Mouse (Mus musculus): Measurements from ENCODE around the gene Nmur2. TPM values are rescaled to one million over a fixed set of nuclear protein-coding genes. Genes with fewer than 3 reads are reported as not detected.
A peak's percentile ranks its signal among the peaks of the same experiment; 100 is the strongest.

Nmur2 gene
- under 1 TPM; 0.12 to 0.16 TPM for total RNA-seq (2021)
- long read RNA-seq, experiment 1: 0 reads
- long read RNA-seq, experiment 2: 0 reads

DNA sequence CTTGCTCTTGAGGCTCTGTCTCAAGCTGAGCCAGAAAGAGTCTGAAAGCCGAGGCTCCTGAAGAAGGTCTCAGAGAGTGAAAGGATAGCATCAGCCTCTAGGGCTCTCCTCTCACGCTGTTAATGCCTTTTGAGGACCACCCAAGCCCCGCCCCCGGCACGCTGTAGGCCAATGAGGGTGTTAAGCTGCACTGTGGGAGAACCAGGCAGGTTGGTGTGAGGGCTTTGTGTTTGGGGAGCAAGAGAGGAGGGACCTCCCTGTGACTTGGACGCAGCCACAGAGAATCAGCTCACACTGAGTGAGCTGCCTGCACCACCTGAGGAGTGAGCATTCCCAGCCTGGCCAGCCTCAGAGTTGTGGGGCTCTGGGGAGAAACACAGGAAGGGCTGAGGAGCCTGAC lies at the start of gene Nmur2:
Gene Nmur2 (minus strand): TSS at position 94 of the 400 bp plus-strand sequence.
- no peak for DNase-seq (ENCODE audit: low spot score in 2 of 2)

DNA sequence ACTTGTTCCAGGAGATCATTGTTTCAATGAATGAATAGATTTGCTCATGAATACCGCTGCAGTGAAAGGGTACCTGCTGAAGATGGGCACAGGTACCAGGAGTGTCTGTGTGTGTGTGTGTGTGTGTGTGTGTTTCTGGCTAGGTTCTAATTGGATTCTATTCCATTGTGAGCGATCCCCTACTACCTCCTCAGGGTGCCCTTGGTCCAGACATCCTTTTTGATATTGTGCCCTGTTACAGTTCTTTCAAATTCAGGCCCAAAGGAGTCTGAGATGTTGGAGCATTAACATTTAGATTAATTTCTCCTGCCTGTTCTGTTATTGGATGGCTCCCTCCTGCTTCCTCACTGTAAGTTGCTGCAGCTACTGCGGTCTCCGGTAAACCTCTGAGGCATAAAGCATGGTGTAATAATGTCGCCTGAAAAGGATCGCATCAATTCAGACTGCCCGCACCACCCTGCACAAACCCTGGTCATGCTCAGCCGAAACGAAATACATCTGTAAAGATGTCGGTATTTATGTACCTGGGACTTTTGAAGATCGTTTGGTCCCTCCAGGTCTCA lies 48.4 kb upstream of the Nmur2 start:
- no peak for DNase-seq (ENCODE audit: low spot score in 2 of 2)

DNA sequence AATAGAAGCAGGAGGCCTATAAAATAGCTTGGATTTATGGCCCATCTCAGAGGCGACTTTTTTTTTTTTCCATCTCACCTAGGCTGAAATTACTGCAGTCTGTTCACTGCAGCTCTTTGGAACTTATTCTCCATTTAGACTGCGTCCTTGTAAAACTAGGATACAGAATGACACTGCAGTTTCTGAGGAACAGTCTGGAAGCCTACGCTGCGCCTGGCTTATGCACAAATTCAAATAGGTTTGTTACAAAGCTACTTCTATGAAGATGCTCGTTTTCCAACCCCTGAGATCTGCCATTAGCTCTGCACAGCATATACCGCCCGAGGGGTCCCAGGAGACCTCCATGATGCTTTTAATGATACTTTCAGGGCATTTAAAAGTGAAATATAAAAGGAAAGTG lies 31.3 kb upstream of the Nmur2 start:
- peak; percentile 19 to 35 for DNase-seq (ENCODE audit: low spot score in 2 of 2)

DNA sequence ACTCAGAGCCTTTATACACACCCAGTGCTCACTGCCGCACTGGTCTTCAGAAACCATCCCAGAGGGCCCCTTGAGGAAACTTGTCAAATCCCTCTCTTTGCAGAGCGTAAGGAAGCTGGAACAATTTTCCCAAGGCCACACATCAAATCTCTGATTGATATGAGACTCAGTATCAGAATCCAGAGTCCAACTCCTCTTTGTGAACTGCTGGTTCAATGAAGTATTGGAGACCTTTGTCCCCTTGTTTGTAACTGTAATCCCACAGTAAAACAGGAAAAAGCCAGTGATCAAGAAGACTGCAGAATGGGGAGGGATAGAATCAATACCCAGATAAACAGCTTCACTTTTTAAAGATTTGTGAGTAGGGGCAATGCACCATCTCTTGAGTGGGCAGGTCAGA lies 28.8 kb upstream of the Nmur2 start:
- no peak for DNase-seq (ENCODE audit: low spot score in 2 of 2)

DNA sequence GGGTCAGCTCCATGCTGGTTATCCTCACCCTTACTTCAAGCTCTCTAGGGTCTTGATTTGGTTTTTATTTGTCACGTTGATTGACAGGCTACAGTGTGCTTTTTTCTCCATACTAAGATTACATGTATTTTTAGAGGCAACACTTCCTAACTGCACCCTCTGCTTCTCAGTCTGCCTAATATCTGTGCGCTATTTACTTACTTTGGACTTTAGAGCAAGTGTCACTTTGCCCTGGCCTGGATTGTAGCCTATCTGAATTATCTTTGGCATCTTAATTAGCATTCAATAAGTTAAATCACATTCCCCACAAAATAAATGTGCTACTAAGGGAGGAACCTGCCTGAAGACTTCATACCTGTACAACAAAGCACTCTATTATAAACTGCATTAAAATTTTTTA lies 24.3 kb upstream of the Nmur2 start:
- DNase-seq (ENCODE audit: low spot score in 2 of 2): no peak

DNA sequence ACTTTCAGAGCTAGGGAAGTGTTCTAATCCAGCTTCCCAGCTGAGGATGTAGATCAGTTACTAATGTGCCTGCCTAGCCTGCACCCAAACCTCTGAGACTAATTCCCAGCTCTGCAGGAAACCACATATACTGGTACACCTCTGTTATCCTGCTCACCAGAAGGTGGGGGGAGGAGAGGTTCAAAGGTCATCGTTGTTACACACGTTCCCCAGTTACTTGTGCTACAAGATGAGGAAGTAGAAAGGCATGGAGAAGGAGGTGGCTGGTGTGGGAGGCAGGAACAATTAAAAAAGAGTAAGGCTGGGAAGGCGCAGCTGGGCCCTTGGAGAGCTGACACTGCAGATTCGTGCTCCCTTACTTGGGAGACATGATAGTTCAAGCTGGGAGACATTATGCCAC lies 23.8 kb upstream of the Nmur2 start:
- DNase-seq (ENCODE audit: low spot score in 2 of 2): no peak

DNA sequence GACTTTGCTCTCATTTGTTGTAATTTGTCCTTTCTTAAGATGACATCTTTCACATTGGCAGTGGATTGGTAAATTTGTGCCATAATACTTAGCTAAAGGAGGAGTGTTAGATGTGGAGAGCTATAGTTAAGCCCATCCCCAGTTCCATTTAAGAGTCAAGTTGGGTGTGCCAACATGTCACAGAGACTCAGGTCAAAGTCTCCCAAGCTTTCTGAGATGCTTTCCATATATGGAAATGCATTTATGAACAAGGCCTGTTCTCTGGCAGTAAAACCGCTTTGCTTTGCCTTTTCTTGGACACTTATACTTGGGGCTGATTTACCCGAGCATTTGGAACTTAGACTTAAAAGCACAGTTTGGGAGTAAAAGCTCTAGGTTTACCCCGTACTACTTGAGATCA lies 18.4 kb upstream of the Nmur2 start:
- DNase-seq (ENCODE audit: low spot score in 2 of 2): no peak

DNA sequence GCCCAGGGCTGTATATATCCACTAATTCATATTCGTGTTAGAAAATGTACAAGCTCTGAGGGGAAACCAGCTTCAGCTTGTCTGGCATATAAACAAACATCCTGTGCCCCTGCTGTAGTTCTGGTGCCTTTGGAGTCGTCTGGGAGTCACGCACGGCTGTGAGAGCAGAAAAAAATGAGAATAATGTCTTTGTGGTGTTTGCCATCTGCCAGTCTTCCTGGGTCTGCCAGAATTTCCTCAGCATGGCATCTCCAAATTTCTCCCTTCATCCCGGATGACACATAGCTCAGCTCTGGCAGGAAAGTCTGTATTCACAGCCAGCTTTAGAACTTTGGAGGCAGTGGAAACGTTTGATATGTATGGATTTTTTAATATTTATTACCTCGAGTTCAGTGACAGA lies 13.6 kb upstream of the Nmur2 start:
- DNase-seq (ENCODE audit: low spot score in 2 of 2): peak; percentile 8 to 28

DNA sequence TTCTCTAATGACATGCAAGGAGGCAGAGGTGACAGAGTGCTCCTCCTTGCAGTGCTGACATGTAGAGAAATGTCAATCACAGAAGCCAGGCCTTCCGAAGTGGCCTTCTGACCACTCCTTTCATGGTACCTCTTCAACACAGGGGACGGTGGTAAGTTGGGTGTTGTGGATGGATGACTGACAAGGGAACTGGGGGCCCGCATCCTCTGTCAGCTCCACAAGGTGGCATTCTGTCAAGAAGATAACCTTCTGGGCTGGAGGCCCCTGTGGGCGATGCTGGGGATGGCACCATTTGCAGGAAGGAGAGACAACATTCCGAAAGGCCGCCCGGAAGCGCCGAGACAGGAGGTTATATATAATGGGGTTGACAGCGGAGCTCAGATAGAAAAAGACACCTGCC lies 14.0 kb downstream of the Nmur2 start:
- no peak for DNase-seq (ENCODE audit: low spot score in 2 of 2)

DNA sequence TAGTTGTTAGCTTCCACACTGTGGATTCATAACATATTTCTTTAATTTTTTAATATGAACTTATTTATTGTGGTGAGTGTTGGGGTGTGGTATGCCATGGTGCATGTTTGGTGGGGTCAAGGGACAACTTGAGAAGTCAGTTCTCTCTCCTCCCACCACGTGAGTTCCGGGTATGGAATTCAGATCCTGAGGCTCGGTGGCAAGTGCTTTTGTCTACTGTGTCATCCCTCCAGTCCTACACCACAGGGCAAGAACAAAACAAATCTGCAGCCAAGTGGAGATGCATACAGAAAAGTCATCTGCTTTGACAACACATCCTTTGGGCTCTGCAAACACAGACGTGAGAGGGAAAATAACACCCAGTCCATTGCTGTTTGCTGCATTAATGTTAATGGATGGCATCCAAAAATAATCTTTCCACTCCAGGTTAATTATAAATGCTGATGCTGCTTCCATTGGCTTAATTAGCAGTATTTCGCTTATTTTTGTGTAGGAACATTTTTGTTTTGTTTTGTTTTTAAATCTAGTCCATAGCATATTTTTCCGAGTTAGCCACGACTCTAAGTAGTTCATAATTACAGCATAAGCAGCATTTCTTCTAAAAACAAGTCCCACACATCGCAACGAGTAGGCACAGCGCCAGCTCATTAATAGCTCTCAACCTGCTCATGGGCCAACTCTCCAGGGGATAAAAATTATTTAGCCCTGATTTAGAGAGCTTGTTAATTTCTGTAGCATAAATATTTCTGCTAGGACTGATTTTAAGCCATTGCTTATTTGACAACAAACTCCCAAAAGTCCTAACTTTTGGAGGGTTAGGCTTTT lies 14.9 kb downstream of the Nmur2 start:
- DNase-seq (ENCODE audit: low spot score in 2 of 2): peak in 1 of 2 experiments; percentile 63

DNA sequence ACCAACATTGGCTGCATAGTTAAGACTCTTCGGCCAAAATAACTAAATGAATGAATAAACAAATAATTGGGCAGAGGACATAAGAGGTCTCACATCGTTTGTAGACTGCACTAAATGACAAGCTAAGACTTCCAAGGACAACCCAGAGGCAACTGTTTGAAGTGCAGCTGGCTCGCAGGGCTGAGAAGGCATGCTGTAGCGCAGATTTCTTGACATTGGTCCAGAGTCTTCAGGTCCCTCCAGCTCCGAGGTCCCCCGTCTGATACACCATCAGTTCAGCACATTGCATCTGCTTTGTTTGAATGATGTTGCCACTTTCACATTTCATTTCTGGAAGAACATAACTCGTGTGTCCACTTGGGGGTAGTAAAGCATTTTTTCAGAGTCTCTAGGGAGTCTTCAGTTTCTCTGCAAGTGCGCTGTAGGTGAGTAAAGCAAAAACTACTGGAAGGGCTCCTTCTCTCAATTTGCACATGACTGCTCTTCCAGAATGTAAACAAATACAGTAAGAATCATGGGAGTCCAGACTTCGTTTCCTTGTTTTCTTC lies 27.2 kb downstream of the Nmur2 start:
- peak in 1 of 2 experiments; percentile 42 for DNase-seq (ENCODE audit: low spot score in 2 of 2)

DNA sequence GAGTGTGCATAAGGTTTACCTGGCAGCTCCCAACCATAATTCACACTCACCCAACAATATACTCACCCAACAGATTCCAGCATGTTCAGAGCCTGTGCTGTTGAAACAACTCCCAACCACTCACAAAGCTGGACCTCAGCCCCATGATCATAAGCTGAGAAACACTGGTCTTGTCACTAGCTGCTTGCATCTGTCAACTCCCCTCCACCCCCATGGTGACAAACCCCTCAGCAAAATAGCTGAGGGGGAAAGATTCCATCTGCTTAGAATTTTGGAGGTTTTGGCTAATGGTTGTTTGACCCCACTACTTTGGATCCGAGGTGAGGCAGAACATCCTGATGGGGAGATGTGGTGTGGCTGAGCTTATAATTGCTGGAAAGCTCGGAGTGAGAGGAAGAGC lies 28.4 kb downstream of the Nmur2 start:
- DNase-seq (ENCODE audit: low spot score in 2 of 2): no peak

DNA sequence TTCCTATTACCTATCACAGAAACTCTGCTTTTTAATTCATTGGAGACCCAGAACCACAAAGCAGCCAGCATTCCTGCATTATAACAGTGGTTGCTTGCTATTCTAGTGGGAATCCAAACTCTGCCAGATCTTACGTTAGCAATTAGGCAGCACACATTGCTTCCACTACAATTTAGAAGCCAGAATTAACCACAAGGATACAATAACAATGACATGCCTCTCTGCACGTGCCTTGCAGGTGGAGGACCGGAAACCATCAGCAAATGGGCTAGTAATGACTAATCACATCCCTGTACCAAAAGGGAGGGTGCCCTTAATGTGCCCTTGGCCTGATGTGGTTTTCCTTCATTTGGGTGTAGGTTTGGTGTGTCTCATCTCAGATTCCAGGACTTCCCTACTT lies 32.5 kb downstream of the Nmur2 start:
- no peak for DNase-seq (ENCODE audit: low spot score in 2 of 2)

DNA sequence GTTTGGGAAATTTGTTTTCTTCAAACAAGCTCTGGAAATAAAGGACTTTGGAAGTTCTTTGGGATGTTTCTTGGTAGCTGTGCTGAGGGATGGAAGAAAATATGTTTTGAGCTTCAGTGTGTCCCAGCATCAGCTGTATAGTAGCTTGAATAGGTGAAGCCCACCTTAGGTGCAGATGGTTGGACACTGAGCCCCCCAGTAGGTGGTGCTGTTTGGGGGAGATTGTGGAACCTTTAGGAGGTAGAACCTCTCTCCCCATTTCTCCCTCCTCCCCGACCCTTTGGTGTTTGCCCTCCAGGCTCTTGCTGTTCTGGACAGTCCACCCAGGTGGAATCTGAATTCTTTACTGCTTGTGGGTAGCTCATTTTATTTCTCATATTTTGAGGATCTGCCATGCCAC lies 48.0 kb downstream of the Nmur2 start:
- no peak for DNase-seq (ENCODE audit: low spot score in 2 of 2)

DNA sequence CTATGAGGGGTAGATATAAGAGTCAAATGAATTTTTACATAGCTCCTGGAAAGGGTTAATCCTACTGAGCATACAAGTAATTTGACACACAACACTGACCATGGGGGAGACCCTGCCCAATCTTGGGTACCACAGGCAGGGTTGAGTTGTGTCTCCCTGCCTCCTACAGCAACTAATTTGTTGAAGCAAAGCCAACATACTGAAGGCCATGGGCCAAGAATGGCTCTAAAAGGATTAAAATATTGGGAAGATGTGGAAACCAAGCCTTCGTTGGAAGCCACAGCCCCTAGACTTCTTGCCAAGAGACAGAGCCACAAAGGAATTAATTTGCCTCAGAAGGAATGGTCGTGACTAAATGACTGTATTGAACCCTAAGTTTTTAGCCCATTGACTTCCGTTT lies 48.7 kb downstream of the Nmur2 start:
- DNase-seq (ENCODE audit: low spot score in 2 of 2): no peak

DNA sequence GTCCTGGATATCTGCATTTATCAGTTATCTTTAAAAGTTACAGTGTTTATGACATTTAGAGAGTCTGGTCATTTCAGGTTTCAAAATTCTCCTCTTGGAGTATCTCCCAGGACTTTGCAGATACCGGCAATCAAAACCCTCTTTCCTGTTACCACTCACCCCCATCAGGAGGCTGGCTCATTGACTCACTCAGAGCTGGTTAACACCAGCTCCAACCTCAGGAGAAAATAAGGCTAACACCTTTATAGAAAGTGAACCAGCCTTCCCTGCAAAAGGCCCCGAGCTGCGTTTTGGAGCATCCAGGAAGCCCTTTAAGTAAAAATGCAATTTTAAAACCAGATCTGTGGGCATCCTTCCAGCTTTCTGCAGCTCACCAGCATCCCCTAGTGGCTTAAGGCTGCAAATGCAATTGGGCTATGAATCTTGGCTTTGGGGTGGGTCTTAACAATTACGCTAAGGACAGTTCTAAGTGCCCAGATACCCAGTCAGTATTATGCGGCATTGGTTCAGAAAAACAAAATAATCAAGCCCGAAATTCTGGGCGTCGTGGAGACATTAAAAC lies 49.2 kb downstream of the Nmur2 start:
- DNase-seq (ENCODE audit: low spot score in 2 of 2): peak; percentile 40 to 41

DNA sequence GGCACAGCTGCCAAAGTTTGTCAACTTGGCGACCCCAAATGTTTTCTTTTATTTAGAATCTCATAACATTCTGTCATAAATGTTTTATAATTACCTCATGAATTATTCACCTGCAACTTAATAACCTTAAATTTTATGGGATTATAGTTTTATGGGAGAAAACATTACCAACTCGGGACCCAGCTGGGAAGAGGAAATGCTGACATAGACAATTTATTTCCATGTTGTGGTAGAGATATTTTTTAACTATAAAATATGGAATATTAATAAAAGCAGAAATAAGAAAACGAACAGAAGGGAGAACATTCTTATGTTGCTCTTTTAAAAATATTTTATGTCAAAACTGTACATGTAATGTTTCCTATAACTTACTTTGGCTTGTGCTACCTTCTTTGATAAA lies 56.2 kb downstream of the Nmur2 start:
- DNase-seq (ENCODE audit: low spot score in 2 of 2): no peak

DNA sequence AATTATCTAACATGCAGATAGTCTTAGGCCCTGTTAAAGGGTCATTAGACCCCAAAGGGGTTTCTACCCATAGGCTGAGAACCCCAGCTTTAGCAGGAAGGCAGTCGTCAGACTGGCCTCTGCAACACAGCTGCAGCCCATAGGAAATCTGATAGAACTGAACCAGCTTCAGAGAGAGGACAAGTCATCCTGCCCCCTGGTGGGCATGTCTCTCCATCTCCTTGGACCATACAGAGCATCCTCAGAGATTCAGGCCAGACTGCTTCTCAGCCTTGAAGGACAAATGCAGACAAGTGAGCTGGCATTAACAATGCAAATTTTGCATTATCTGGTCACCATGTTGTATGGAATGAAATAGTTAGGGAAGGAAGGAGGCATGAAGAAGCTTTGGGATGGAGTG lies 59.2 kb downstream of the Nmur2 start:
- no peak for DNase-seq (ENCODE audit: low spot score in 2 of 2)

DNA sequence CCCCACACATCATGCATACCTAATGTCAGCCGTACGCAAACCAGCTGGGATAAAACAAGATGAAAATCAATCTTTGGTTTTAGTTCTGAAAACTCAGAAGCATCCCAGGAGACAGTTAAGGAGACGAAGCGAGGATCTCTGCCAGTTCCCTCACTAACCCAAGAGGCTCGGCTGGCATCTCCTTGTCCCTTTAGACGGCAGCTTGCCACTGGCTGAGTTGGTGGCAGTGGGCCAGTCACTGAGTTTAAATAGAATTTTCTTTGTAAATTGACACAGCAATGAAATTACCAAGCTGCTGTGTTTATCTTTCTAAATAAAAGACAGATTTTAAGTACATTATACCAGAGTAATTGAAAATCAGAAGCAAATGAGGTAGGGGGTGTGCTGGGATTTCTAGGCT lies 62.7 kb downstream of the Nmur2 start:
- peak in 1 of 2 experiments; percentile 31 for DNase-seq (ENCODE audit: low spot score in 2 of 2)

All from layer of hippocampus, postnatal 14 days (tissue).